Mouse (Mus musculus) kidney, adult 18-20 months (tissue): ENCODE measurements around the gene Krit1.
A peak's percentile ranks its signal among the peaks of the same experiment; 100 is the strongest.
"Not testable (repeated sequence)": the region's sequence is repeated elsewhere in the genome, so short reads cannot be mapped to it uniquely, and the experiment has no call there.

ENCODE experiments used
- DNase-seq: peaks from one replicate; pipeline ENCODE4 v3.0.0; 2021

The Krit1 gene

GRCm38 (mm10) chr5:3802433-3803291 is at the start of gene Krit1, which contains the start of gene Ankib1:
Gene Krit1, plus strand, starts transcription at chr5:3803184.
Gene Ankib1, minus strand, starts transcription at chr5:3802925.
- DNase-seq, result peak; percentile 92

- no peak for DNase-seq
These were observed 31.5 kb upstream of the Krit1 start for GRCm38 (mm10) chr5:3771512-3771911.

- DNase-seq, result no peak
These were observed 31.0 kb upstream of the Krit1 start for GRCm38 (mm10) chr5:3772017-3772416.

- no peak for DNase-seq
These were observed 20.3 kb upstream of the Krit1 start for GRCm38 (mm10) chr5:3782670-3783069.

- no peak for DNase-seq
These were observed 18.9 kb upstream of the Krit1 start for GRCm38 (mm10) chr5:3783947-3784681.

- no peak for DNase-seq
These were observed 18.1 kb upstream of the Krit1 start for GRCm38 (mm10) chr5:3784751-3785496.

GRCm38 (mm10) chr5:3787548-3787947 is 15.4 kb upstream of the Krit1 start:
- DNase-seq, result peak; percentile 35

- no peak for DNase-seq
These were observed 11.9 kb upstream of the Krit1 start for GRCm38 (mm10) chr5:3791048-3791447.

GRCm38 (mm10) chr5:3797101-3797500 is 5.9 kb upstream of the Krit1 start:
- not testable (repeated sequence) for DNase-seq

GRCm38 (mm10) chr5:3798656-3799055 is 4.3 kb upstream of the Krit1 start:
- DNase-seq, result not testable (repeated sequence)

- DNase-seq, result no peak
These were observed 2.9 kb upstream of the Krit1 start for GRCm38 (mm10) chr5:3800041-3800440.

- no peak for DNase-seq
These were observed 2.1 kb upstream of the Krit1 start for GRCm38 (mm10) chr5:3800881-3801280.

GRCm38 (mm10) chr5:3801672-3802432 is 1.1 kb upstream of the Krit1 start:
- DNase-seq, result no peak

- no peak for DNase-seq
These were observed 545 bp downstream of the Krit1 start for GRCm38 (mm10) chr5:3803292-3804165.

GRCm38 (mm10) chr5:3808472-3808871 is 5.5 kb downstream of the Krit1 start:
- no peak for DNase-seq

GRCm38 (mm10) chr5:3834107-3834506 is 31.1 kb downstream of the Krit1 start:
- no peak for DNase-seq

- DNase-seq, result no peak
These were observed 42.0 kb downstream of the Krit1 start, which contains the start of gene Lrrd1 for GRCm38 (mm10) chr5:3845026-3845425. Gene Lrrd1, plus strand, starts transcription at chr5:3845173.

GRCm38 (mm10) chr5:3870161-3870560 is 67.2 kb downstream of the Krit1 start:
- DNase-seq, result no peak

GRCm38 (mm10) chr5:3872348-3872747 is 69.4 kb downstream of the Krit1 start:
- no peak for DNase-seq

- DNase-seq, result no peak
These were observed 70.5 kb downstream of the Krit1 start for GRCm38 (mm10) chr5:3873485-3873884.

- not testable (repeated sequence) for DNase-seq
These were observed 83.9 kb downstream of the Krit1 start for GRCm38 (mm10) chr5:3886862-3887261.
